Mouse (Mus musculus) liver, adult (tissue): ENCODE results near the gene Cox6b1.

ENCODE experiments used
- GATA4 ChIP-seq: IDR thresholded peaks from 2 replicates; pipeline ENCODE4 v1.6.1; 2014; ENCODE audit warnings: mild to moderate bottlenecking, low read length; ENCODE audit not compliant: insufficient replicate concordance

Gene Cox6b1

GRCm38 (mm10) chr7:30618658-30619057 lies 7.3 kb downstream of the Cox6b1 start:
- TF ChIP-seq GATA4, result no peak

GRCm38 (mm10) chr7:30615049-30615760 lies 10.7 kb downstream of the Cox6b1 start:
- TF ChIP-seq GATA4, result no peak

- TF ChIP-seq GATA4, result no peak
Measured at GRCm38 (mm10) chr7:30614454-30614853, 11.5 kb downstream of the Cox6b1 start.

- TF ChIP-seq GATA4, result no peak
Measured at GRCm38 (mm10) chr7:30613529-30614112, 12.3 kb downstream of the Cox6b1 start.

GRCm38 (mm10) chr7:30612654-30613402 lies 13.1 kb downstream of the Cox6b1 start, which contains the start of gene Upk1a:
TSS of gene Upk1a (minus strand) at chr7:30612847.
- TF ChIP-seq GATA4, result no peak

GRCm38 (mm10) chr7:30610043-30610442 lies 15.9 kb downstream of the Cox6b1 start:
- no peak for TF ChIP-seq GATA4

- TF ChIP-seq GATA4, result no peak
Measured at GRCm38 (mm10) chr7:30608476-30608875, 17.5 kb downstream of the Cox6b1 start.

GRCm38 (mm10) chr7:30607706-30608309 lies 18.1 kb downstream of the Cox6b1 start:
- no peak for TF ChIP-seq GATA4

GRCm38 (mm10) chr7:30604944-30605343 lies 21.0 kb downstream of the Cox6b1 start:
- TF ChIP-seq GATA4, result no peak

- TF ChIP-seq GATA4, result no peak
Measured at GRCm38 (mm10) chr7:30604424-30604823, 21.5 kb downstream of the Cox6b1 start.

GRCm38 (mm10) chr7:30602583-30602982 lies 23.4 kb downstream of the Cox6b1 start:
- no peak for TF ChIP-seq GATA4

- TF ChIP-seq GATA4, result no peak
Measured at GRCm38 (mm10) chr7:30600651-30601050, 25.3 kb downstream of the Cox6b1 start.

- TF ChIP-seq GATA4, result no peak
Measured at GRCm38 (mm10) chr7:30599933-30600353, 26.0 kb downstream of the Cox6b1 start.

- no peak for TF ChIP-seq GATA4
Measured at GRCm38 (mm10) chr7:30598786-30599185, 27.2 kb downstream of the Cox6b1 start, which contains the start of gene Zbtb32. TSS of gene Zbtb32 (minus strand) at chr7:30598909.

GRCm38 (mm10) chr7:30596811-30597210 lies 29.1 kb downstream of the Cox6b1 start:
- no peak for TF ChIP-seq GATA4

GRCm38 (mm10) chr7:30596093-30596492 lies 29.9 kb downstream of the Cox6b1 start:
- TF ChIP-seq GATA4, result no peak

- TF ChIP-seq GATA4, result no peak
Measured at GRCm38 (mm10) chr7:30594510-30595024, 31.4 kb downstream of the Cox6b1 start.
